Mouse (Mus musculus) frontal cortex, adult (tissue): Measurements from ENCODE around the gene Ezh2.
"Not testable (repeated sequence)": the region's sequence is repeated elsewhere in the genome, so short reads cannot be mapped to it uniquely, and the experiment has no call there.

Experiments used
- ATAC-seq: cut with Nextera tagmentation; 2 replicates; pipeline ENCODE4 v1.9.2; 2017; ENCODE audit warnings: mild to moderate bottlenecking, moderate library complexity, mixed read lengths; ENCODE audit not compliant: low TSS enrichment

Ezh2 gene

DNA sequence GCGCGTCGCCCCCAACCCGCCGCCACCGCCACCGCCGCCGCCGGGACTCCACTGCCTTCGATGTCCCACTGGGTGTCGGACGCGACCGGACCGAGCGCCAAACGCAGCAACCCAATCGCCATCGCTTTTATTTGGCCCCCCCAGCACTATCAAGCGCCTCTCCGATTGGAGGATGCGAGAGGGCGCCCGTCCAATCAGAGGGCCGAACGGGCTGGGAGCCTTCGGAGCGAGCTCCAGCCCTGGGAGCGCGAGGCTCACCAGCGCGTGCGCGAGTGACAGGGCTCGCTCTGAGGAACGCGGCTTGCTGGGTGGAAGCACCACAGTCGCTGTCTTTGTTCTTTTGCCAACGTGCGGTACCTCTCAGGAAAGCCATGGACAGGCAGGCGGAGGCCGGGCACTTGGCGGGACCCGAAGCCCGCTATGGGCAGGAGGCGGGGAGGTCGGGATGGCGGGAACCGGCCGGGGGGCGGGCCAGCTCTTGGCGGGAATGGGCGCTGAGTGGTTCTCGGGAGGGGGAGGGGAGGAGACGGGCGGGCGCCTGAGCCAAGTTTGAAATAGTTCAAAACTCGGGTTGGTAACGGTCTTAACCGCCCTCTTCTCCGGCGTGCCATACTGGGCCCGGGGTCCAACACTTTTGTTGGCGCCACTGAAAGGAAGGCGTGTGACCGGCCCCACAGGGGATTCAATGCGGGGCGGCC, at the start of gene Ezh2:
Gene Ezh2, minus strand, starts transcription at position 416 of the 698 bp plus-strand sequence.
- ATAC-seq, result peak; percentile 99

DNA sequence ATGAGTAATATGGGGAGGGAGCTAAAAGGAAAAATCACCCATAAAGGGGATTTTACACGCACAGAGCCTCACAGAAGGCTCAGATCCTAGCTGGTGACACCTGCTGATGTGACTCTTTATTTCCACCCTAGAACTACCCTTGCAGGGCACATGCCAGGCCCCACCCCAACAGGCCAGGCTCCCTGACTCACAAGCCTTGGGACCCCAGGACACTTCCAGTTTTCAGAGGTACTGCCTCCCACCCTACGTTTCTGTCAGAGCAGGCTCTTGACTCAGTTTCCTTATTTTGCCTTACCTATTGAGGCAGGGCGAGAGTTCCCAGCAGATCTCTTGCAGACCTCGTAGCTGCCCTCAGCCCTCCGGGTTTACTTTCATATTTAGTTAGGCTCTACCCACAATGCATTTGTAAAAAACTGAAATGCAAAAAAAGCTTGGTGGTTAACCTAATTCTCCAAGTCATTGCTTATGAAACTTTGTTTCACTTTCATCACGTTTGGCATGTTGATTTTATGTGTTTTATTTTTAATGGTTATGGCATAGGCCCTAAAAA, 41.5 kb upstream of the Ezh2 start:
- no peak for ATAC-seq

GRCm38 (mm10) chr6:47635995-47636526, 40.9 kb upstream of the Ezh2 start:
- no peak for ATAC-seq

DNA sequence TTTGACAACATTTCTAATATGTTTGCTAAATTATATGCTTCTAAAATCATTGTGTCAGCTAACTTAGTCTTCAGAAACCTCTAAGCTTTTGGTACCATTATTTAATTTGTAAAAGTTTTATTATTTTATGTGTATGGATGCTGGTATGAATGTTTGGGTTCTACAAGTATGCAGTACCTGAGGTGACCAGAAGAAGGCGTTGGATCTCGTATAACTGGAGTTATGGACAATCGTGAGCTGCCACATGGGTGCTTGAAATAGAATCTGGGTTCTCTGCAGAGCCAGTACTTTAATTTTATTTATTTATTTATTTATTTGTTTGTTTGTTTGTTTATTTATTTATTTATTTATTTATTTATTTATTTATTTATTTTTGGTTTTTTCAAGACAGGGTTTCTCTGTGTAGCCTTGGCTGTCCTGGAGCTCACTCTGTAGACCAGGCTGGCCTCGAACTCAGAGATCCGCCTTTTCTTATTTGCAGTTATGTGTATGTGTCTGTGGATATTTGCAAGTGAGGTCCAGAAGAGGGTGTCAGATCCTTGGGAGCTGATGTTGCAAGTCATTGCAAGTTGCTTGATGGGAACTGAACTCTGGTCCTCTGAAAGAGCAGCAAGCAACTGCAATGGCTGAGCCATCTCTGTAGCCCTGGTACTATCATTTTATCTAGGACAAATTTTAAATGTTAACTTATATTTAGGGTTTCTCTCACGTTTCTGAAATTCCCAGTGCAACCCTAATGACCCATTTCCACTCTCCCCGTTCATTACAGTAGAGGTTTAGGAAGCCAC, 40.3 kb upstream of the Ezh2 start:
- no peak for ATAC-seq

- no peak for ATAC-seq
Measured at GRCm38 (mm10) chr6:47633467-47633866, 38.3 kb upstream of the Ezh2 start.

GRCm38 (mm10) chr6:47630061-47630460, 34.9 kb upstream of the Ezh2 start:
- ATAC-seq, result not testable (repeated sequence)

- no peak for ATAC-seq
Measured at GRCm38 (mm10) chr6:47627978-47628377, 32.8 kb upstream of the Ezh2 start.

- not testable (repeated sequence) for ATAC-seq
Measured at GRCm38 (mm10) chr6:47626976-47627375, 31.8 kb upstream of the Ezh2 start.

DNA sequence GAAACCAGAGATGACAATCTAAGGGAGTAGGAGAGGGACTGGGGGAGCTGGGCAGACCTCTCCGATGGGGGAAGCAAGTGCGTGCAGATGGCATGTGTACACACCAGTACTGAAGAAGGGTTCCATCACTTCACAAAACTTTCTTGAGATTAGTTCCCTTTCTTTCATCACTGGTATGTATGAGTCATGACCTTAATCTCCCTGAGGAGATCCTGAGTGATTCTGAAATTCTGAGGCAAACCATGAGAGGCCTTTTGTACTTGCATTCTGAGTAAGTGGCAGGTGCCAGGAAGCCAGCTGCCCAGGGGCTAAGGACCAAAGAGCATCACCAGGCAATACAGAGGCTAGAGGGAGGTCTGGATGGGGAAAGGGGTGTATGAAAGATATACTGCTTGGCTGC, 25.9 kb upstream of the Ezh2 start:
- ATAC-seq, result no peak

GRCm38 (mm10) chr6:47608306-47608705, 13.2 kb upstream of the Ezh2 start:
- not testable (repeated sequence) for ATAC-seq

DNA sequence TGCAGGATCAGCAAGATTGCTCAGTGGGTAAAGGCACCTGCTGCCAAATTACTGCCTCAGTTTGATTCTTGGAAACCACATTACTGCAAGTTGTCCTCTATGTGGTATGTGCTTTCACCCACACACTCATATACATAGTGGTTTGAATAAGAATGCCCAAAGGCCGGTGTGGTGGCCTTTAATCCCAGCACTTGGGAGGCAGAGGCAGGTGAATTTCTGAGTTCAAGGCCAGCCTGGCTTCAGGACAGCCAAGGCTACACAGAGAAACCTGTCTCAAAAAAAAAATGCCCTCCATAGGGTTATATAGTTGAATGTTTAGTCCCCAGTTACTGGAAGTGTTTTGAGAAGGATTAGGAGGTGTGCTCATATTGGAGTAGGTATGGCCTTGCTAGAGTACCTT, 6.8 kb upstream of the Ezh2 start:
- ATAC-seq, result no peak

- no peak for ATAC-seq
Measured at GRCm38 (mm10) chr6:47595696-47596095, 555 bp upstream of the Ezh2 start.

- peak; percentile 62 for ATAC-seq
Measured at GRCm38 (mm10) chr6:47594141-47594835, 853 bp downstream of the Ezh2 start.

DNA sequence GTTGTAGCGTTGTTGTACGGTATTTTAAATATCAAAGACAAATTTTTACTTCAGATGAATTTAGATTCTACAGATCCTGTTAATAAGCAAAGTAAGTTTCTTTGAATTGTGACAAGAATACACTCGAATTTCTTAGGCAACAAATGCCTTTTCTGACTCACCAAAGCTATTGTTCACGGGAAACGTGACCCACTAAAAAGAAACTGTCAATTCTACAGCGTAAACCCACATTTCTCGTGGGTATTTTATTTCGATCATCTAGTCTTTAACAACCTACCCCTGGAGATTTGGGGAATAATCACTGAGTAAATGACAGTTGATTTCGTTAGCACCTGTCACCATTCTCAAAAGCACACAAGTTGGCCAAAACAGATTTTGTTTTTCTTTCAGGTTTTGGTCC, 1.6 kb downstream of the Ezh2 start:
- ATAC-seq, result no peak

- ATAC-seq, result not testable (repeated sequence)
Measured at GRCm38 (mm10) chr6:47587332-47587731, 7.8 kb downstream of the Ezh2 start.

DNA sequence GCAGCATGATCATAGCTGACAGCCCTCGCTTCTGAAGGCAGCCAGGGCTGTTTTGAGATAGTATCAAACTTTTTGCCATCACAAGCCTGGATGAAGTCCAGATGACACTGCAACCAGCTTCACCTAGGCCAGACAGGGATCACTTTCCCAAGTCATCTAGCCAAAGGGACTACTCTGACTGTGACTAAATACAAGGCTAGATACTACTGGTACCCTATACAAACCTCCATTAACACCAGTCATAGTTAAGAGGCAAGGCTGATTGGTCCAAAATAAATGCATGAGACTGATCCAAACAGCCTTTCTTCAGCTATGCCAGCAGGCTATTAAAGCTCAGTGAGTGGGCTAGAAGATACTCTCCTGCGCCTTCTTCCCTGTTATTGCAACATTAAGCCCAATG, 22.3 kb downstream of the Ezh2 start:
- ATAC-seq, result no peak

GRCm38 (mm10) chr6:47565326-47566035, 29.7 kb downstream of the Ezh2 start:
- no peak for ATAC-seq

GRCm38 (mm10) chr6:47561426-47561825, 33.7 kb downstream of the Ezh2 start:
- ATAC-seq, result no peak

GRCm38 (mm10) chr6:47560846-47561245, 34.3 kb downstream of the Ezh2 start:
- no peak for ATAC-seq

DNA sequence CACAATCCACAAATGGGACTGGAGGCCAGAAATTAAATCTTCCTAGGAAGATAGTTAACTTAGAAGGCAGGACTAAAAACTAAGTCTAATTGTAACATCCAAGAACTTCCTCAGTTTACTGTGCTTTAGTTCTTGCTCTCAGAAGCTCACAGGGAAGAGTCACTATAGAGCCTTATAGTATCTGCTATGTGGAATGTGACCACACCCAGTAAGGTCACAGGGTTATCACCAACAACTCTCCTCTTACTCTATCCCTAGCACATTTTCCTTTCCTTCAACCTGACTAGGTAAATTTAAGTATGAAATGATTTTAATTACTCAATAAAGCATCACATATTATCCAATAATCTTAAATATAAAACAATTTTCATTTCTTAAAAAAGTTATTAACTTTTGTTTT, 34.7 kb downstream of the Ezh2 start:
- ATAC-seq, result no peak

- ATAC-seq, result no peak
Measured at GRCm38 (mm10) chr6:47559287-47559686, 35.9 kb downstream of the Ezh2 start.
